Comparison of ENCODE assay signal across 8 mouse cellular contexts in genomic region chr12:100241911-100242796, GRCm38 (mm10). TPM values are rescaled to one million over a fixed set of nuclear protein-coding genes. Genes with fewer than 3 reads are reported as not detected.
DNase-seq lines count a peak whose midpoint lies in the region; ATAC-seq lines count a peak whose summit lies in the region.

No protein-coding gene starts in this region.

- H3K27ac ChIP-seq in hindbrain, embryonic 12.5 days: peak overlapping the region; percentile 79
- no peak overlapping the region for H3K27ac ChIP-seq in lung, embryonic 15.5 days

- peak overlapping the region; percentile 58 for H3K9ac ChIP-seq in hindbrain, embryonic 12.5 days
- no peak overlapping the region for H3K9ac ChIP-seq in lung, embryonic 15.5 days

- H3K4me2 ChIP-seq in hindbrain, embryonic 12.5 days (replicated peaks): peak overlapping the region; percentile 47
- H3K4me2 ChIP-seq in lung, embryonic 15.5 days: peak overlapping the region; percentile 45

- ATAC-seq in hindbrain, embryonic 12.5 days (ENCODE audit: low FRiP score): peak; percentile 91
- peak; percentile 83 for ATAC-seq in lung, embryonic 15.5 days (ENCODE audit: borderline replicate concordance, extremely low read depth, low FRiP score, low TSS enrichment)

- no peaks in the 10 kb centered on the region for H3K9me3 ChIP-seq in hindbrain, embryonic 12.5 days (replicated peaks)
- no peaks in the 10 kb centered on the region for H3K9me3 ChIP-seq in lung, embryonic 15.5 days

- no peaks in the 10 kb centered on the region for H3K27me3 ChIP-seq in hindbrain, embryonic 12.5 days
- no peaks in the 10 kb centered on the region for H3K27me3 ChIP-seq in lung, embryonic 15.5 days

- 11% methylated on average over 22 of the region's 22 CpGs for WGBS in hindbrain, embryonic 12.5 days
- 8% methylated on average over 22 of the region's 22 CpGs for WGBS in lung, embryonic 15.5 days

- H3K36me3 ChIP-seq in hindbrain, embryonic 12.5 days: no peaks in the 10 kb centered on the region
- no peaks in the 10 kb centered on the region for H3K36me3 ChIP-seq in lung, embryonic 15.5 days

- H3K4me3 ChIP-seq in hindbrain, embryonic 12.5 days: peak overlapping the region; percentile 21
- H3K4me3 ChIP-seq in lung, embryonic 15.5 days: peak overlapping the region; percentile 16

- peaks cover 28% of the 10 kb centered on the region for H3K4me1 ChIP-seq in hindbrain, embryonic 12.5 days
- H3K4me1 ChIP-seq in lung, embryonic 15.5 days: peaks cover 14% of the 10 kb centered on the region; the same call in 1 of the 2 replicates

- DNase-seq in MN1 (ENCODE audit: low spot score): peak; percentile 84
- DNase-seq in cerebellum, adult 9-11 months: peak; percentile 92
- peak; percentile 76 to 83 for DNase-seq in frontal cortex, adult 2 months (ENCODE audit: extremely low spot score in 1 of 2, low spot score in 1 of 2)
- peak; percentile 63 for DNase-seq in layer of hippocampus, adult 9-10 months (ENCODE audit: low spot score)
- DNase-seq in ovary, postnatal 10 days (ENCODE audit: low spot score): peak; percentile 5
- DNase-seq in spleen, adult 18-20 months: no peak

RNA-seq across cellular contexts. Expression of gene Calm1, which starts 42.9 kb away (rescaled TPM):
- polyA plus RNA-seq in frontal cortex, adult 2 months (2012; rRNA removed): 1,569 and 1,574 TPM in 2 replicates
- 1,638 and 1,690 TPM in 2 replicates for polyA plus RNA-seq in hindbrain, embryonic 12.5 days (2016; fragmentation: Nextera tagmentation; extraction: Ambion mirVana)
- 1,739 and 1,769 TPM in 2 replicates for polyA plus RNA-seq in lung, embryonic 15.5 days (2015; fragmentation: Nextera tagmentation; extraction: Ambion mirVana)

Comparison
In these comparisons a context has a peak if more than half of its experiments do, and no peak if none do; other contexts are left out.
1. DNase-seq: peak in MN1 (single experiment), cerebellum, adult 9-11 months (single experiment), frontal cortex, adult 2 months (2 of 2), layer of hippocampus, adult 9-10 months (single experiment) and ovary, postnatal 10 days (single experiment); none in spleen, adult 18-20 months (0 of 2).